Mouse (Mus musculus): ENCODE measurements around the gene Slc16a14.

DNA sequence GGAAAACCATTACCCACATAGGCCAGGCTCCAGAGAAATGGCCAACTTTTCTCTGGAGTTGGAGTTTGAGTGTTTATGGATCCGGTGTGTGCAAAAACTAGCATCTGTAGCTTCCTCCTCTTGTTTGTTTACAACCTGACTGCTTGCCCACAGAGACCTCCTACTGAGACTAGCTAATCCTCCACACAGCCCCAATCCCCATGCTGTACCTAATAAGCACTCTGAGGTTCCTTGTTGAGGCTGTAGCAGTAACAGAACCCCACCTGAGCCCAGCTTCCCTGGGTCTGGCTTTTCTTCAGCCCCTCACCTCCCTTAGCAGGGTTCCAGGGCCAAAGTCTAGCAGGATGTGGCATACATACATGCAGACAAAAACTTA lies 73.7 kb downstream of the Slc16a14 start:
- TF ChIP-seq CTCF (IDR thresholded peaks at IDR 0.05; ENCODE audit: low read depth): no peak
- TF ChIP-seq EP300 (IDR thresholded peaks at IDR 0.05; ENCODE audit: low read depth): no peak
